Mouse (Mus musculus) embryo, embryonic 10.5 days (tissue): ENCODE data around the gene Atp6v0e.

Experiments
- DNase-seq: peaks from one replicate; pipeline ENCODE4 v3.0.0-alpha.2; 2015; ENCODE audit warnings: low spot score

Gene Atp6v0e

DNA sequence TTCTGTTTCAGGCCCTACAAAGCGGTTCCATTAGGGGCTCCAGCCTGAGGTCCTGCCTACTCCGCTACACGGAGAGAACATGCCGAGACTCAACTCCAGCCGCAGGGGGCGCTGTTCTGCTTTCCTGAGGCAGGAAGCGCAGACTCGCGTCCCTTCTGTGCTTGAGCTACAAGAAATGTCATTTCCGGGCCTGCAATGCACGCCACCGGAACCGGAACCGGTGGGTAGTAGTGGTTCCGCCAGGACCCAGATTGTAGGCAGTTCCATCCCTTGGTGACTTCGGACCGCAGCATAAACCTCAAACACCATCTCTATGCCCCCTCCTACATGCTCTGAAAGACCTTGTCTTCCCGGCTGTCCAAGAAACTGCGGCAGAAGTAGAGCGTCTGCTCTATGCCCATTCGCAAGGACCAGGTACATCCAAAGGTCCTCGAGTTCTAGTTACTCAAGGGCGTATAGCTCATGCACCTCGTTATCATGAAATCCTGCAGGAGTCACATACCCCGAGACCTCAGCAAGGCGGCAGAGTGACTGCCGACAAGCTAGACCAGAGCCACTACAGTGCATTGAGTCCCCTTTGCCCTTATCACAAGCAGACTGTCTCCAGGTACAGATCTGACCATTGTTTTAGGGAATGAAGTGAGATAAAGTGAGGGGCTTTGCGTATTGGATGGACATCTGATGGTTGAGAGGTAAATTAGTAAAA, at the start of gene Atp6v0e:
Atp6v0e (plus strand) TSS at position 254 of the 706 bp plus-strand sequence.
- DNase-seq, result peak; percentile 98

- DNase-seq, result no peak
These were observed 48.7 kb upstream of the Atp6v0e start for GRCm38 (mm10) chr17:26614286-26614685.

GRCm38 (mm10) chr17:26614708-26615486, 48.1 kb upstream of the Atp6v0e start:
- DNase-seq, result no peak

- DNase-seq, result no peak
These were observed 46.3 kb upstream of the Atp6v0e start for GRCm38 (mm10) chr17:26616696-26617095.

GRCm38 (mm10) chr17:26618498-26618897, 44.5 kb upstream of the Atp6v0e start:
- DNase-seq, result no peak

GRCm38 (mm10) chr17:26619577-26619976, 43.5 kb upstream of the Atp6v0e start:
- DNase-seq, result no peak

DNA sequence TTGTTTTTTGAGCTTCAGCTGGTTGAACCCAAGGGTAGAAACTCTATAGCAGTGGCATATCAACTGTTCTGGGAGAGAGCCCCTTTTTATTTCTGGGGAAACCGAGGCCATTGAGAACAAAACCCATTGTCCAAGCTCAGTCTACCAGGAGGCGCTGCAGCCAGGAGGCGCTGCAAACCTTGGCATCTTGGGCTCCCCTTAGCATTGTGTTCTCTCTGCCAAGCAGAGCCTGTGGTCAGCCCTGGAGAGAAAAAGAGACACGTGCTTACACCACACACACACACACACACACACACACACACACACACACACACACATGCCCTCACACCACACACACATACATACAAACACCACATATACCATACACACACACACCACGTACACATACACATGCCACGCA, 42.7 kb upstream of the Atp6v0e start:
- no peak for DNase-seq

GRCm38 (mm10) chr17:26620786-26621766, 42.0 kb upstream of the Atp6v0e start:
- no peak for DNase-seq

- no peak for DNase-seq
These were observed 41.1 kb upstream of the Atp6v0e start for GRCm38 (mm10) chr17:26621912-26622311.

DNA sequence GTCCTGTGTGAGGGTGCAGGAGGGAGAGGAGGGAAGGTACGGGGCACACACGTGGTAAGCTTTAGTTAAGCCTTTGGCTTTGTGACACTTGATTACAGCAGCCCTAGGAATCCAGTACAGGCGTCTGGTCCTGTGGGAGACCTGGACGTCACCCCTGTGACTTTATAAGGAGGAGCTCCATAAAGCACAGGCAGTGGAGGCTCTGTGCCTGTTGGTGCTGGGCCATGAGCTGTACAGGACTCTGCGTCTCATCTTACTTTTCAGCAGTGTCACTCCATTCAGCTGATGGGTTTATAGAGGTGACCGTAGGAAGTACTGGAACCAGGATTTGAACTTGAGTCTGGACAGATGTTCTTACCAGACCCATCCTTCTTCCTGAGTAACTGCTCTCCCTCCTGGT, 39.0 kb upstream of the Atp6v0e start:
- DNase-seq, result no peak

DNA sequence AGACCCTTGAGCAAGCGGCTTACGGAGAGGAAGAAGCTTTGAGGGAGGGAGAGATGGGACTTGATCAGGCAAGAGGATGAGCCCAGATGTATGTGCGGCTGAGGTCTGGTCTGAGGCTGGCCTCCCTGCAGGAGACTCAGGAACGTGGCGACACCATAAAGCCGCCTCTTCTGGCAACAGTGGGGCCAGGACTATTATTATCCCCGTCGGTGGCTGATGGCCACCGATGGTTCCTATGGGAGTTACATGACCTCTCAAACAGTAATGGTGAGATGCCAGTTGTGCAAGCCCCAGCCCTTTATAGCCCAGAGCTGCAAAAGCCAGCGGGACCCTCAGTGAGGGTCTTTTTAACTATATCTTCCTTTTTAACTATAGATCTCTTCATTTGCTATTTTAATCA, 38.0 kb upstream of the Atp6v0e start:
- DNase-seq, result no peak

DNA sequence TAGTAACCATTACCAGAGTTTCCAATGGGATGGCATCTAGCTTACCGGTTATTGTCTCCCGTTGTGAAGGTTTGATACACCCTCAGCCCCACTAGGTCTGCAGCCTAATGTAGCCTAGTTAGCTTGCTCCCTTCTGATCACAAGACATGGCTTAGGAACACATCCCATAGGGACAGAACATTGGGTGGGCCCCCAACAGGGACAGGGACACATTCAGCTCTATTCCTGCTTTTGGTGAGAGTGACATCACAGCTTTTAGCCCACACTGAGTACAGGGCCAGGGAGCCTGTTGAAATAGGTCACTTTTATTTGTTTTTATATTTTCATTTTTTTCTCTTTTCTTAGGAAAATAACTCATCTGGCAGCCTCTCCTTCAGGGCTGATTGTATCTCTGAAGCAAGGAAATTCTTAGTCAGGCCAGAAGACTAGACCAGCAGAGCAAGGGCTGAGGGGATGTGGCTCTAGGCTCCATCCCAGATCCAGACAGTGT, 37.5 kb upstream of the Atp6v0e start:
- no peak for DNase-seq

GRCm38 (mm10) chr17:26628479-26628878, 34.6 kb upstream of the Atp6v0e start:
- DNase-seq, result no peak

DNA sequence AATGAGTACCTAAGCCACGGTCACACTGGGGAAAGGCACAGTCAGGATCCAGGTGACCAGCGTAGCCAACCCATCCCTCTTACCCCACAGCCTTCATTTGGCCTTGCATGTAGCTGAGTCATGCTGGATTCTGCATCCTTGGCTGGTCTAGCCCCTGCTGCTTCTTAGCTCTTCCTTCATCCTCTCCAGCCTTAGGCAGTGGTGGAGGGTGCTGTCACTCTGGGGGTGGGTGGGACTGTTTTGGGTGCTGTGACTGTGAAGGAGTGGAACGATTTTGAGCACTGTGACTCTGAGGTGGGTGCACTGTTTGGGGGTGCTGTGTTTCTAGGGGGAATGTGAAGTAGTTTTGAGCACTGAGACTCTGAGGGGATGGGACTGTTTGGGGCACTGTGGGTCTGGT, 34.1 kb upstream of the Atp6v0e start:
- DNase-seq, result no peak

DNA sequence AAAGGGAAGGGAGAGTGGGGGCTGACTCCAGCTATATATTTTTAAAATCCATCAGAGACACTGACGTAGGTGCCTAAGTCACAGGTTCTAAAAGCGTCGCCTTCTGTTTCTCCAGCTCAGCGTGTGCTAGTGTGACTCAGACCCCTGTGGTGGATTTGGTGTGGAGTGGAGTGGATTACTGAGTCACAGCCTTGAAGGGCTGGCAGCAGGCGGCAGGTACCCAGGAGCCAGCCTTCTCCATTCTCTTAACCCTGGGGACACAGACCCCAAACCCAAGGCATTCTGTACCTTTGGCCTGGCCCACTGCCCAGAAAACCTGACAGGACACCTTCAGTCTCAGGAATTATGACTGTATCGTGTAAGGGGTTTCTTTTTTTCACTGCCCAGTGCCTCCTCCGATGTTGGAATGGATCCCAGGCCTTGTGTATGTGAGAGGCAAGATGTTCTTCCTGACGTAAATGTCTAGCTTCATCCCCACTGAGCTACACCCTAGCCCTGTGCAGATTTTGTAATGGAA, 31.2 kb upstream of the Atp6v0e start:
- DNase-seq, result no peak

- DNase-seq, result no peak
These were observed 29.8 kb upstream of the Atp6v0e start for GRCm38 (mm10) chr17:26633186-26633585.

- DNase-seq, result no peak
These were observed 29.1 kb upstream of the Atp6v0e start for GRCm38 (mm10) chr17:26633926-26634325.

DNA sequence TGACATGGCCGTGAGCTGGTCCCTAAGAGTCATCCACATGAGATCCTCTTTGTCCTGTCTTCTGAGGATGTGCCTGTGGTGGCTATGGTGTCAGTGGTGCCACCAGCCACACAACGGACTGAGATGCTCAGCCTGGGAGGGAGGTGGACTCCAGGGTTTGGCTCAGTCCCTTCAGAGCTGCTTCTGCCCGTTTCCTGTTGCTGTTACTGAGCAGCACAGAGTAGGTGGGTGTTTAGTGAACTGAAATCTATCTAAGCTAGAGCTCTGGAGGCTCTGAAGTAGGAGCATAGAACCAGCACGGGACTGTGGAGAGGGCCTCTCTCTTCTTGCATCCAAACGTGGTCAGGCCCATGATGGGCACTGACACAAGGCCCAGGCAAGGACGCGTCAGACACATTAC, 28.5 kb upstream of the Atp6v0e start:
- DNase-seq, result no peak

GRCm38 (mm10) chr17:26635951-26636350, 27.1 kb upstream of the Atp6v0e start:
- no peak for DNase-seq

DNA sequence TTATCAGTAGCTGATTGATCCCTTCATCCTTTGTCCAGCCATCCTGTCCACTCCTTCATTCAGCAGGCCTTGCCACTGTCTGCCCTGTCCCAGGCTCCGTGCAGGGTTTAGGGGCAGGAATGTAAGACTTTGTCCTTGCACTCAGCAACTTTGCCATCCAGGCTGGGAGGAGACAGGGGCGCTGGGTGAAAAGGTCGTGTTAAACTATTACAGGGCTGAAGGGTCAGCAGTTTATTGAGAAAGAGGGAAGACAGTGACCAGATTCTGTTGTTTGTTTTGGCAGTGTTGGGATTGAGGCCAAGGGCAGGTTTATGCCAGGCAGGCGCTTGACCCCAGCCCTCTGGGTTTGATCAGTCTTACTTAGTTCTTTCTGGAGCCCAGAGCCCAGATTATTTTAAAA, 25.2 kb upstream of the Atp6v0e start:
- DNase-seq, result peak; percentile 3

DNA sequence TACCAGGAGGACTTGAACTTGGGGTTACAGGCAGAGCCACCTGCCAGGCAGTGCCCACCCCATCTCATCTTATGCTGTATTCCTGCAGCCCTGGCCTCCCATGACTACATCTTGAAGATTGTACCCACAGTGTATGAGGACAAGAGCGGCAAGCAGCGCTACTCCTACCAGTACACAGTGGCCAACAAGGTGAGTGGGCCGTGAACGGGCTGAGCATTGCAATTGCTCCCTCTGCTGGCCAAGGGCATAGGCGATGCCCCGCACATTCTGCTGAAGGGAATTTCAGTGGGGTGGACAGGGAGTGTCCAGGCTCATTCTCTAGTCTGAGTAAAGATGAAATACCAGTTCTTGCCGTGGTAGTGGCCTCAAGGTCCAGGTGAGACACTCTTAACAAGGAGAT, 24.4 kb upstream of the Atp6v0e start:
- DNase-seq, result peak; percentile 82

- DNase-seq, result no peak
These were observed 23.2 kb upstream of the Atp6v0e start for GRCm38 (mm10) chr17:26639791-26640190.
